Mouse (Mus musculus) activated CD4-positive, CD25-positive, alpha-beta regulatory T cell, adult 4 months (primary cell): ENCODE measurements around the gene Adgrd1. TPM values are rescaled to one million over a fixed set of nuclear protein-coding genes. Genes with fewer than 3 reads are reported as not detected.
"Not testable (repeated sequence)": the region's sequence is repeated elsewhere in the genome, so short reads cannot be mapped to it uniquely, and the experiment has no call there.

Experiments
- ATAC-seq: one replicate; pipeline ENCODE4 v1.8.0; 2017
- polyA plus RNA-seq, 2 experiments: library from polyadenylated mRNA; unstranded; fragments of 100-300 nt; shearing (Covaris generic); gene quantifications; one replicate each; pipeline ENCODE4 v1.2.1; 2017

Adgrd1 gene
- polyA plus RNA-seq, 2 experiments from 2014 or later = 0.62 to 0.88 TPM

- no peak for ATAC-seq
These were observed 2.3 kb upstream of the Adgrd1 start for GRCm38 (mm10) chr5:129094236-129094635.

- ATAC-seq = no peak
These were observed 7.5 kb downstream of the Adgrd1 start for GRCm38 (mm10) chr5:129104043-129104442.

GRCm38 (mm10) chr5:129111729-129112128 lies 15.2 kb downstream of the Adgrd1 start:
- no peak for ATAC-seq

GRCm38 (mm10) chr5:129113741-129114476 lies 17.4 kb downstream of the Adgrd1 start:
- ATAC-seq = no peak

- ATAC-seq = no peak
These were observed 19.7 kb downstream of the Adgrd1 start for GRCm38 (mm10) chr5:129116299-129116698.

GRCm38 (mm10) chr5:129117593-129118113 lies 21.1 kb downstream of the Adgrd1 start:
- no peak for ATAC-seq

GRCm38 (mm10) chr5:129118523-129118922 lies 22.0 kb downstream of the Adgrd1 start:
- ATAC-seq = no peak

GRCm38 (mm10) chr5:129119146-129119545 lies 22.6 kb downstream of the Adgrd1 start:
- ATAC-seq = no peak

GRCm38 (mm10) chr5:129121654-129122285 lies 25.2 kb downstream of the Adgrd1 start:
- ATAC-seq = no peak

GRCm38 (mm10) chr5:129122491-129122890 lies 25.9 kb downstream of the Adgrd1 start:
- no peak for ATAC-seq

- no peak for ATAC-seq
These were observed 27.7 kb downstream of the Adgrd1 start for GRCm38 (mm10) chr5:129124070-129124828.

GRCm38 (mm10) chr5:129128310-129128709 lies 31.8 kb downstream of the Adgrd1 start:
- ATAC-seq = not testable (repeated sequence)

- ATAC-seq = no peak
These were observed 33.8 kb downstream of the Adgrd1 start for GRCm38 (mm10) chr5:129130301-129130700.

- no peak for ATAC-seq
These were observed 40.9 kb downstream of the Adgrd1 start for GRCm38 (mm10) chr5:129137405-129137804.

- ATAC-seq = no peak
These were observed 42.0 kb downstream of the Adgrd1 start for GRCm38 (mm10) chr5:129138576-129138975.

- no peak for ATAC-seq
These were observed 46.3 kb downstream of the Adgrd1 start for GRCm38 (mm10) chr5:129142801-129143200.

GRCm38 (mm10) chr5:129145307-129145935 lies 48.9 kb downstream of the Adgrd1 start:
- no peak for ATAC-seq

GRCm38 (mm10) chr5:129146892-129147509 lies 50.5 kb downstream of the Adgrd1 start:
- ATAC-seq = no peak

GRCm38 (mm10) chr5:129148485-129148884 lies 51.9 kb downstream of the Adgrd1 start:
- no peak for ATAC-seq

- no peak for ATAC-seq
These were observed 58.7 kb downstream of the Adgrd1 start for GRCm38 (mm10) chr5:129155023-129155901.

GRCm38 (mm10) chr5:129155902-129156311 lies 59.4 kb downstream of the Adgrd1 start:
- ATAC-seq = no peak
